Mouse (Mus musculus) heart, postnatal 0 days (tissue): Measurements from ENCODE around the gene Ticam1. TPM values are rescaled to one million over a fixed set of nuclear protein-coding genes. Genes with fewer than 3 reads are reported as not detected.

Experiments
- ATAC-seq: fragments of 200-750 bp; cut with Nextera tagmentation; 2 replicates; pipeline ENCODE4 v1.8.0; 2017; ENCODE audit warnings: low read depth, moderate number of reproducible peaks, moderate library complexity; ENCODE audit not compliant: insufficient read depth
- DNase-seq: peaks from one replicate; pipeline ENCODE4 v3.0.0-alpha.2; 2016; ENCODE audit warnings: low spot score
- H3K27ac ChIP-seq: fragments of 300-500 bp; sonication (generic); 2 replicates; pipeline ENCODE4 v1.5.1; 2014; ENCODE audit warnings: low read depth, mild to moderate bottlenecking
- H3K27me3 ChIP-seq: fragments of 300-500 bp; sonication (generic); 2 replicates; pipeline ENCODE4 v1.6.1; 2014; ENCODE audit warnings: low read length, mixed read lengths; ENCODE audit not compliant: control insufficient read depth, insufficient read depth
- H3K36me3 ChIP-seq: fragments of 300-500 bp; sonication (generic); replicated peaks from 2 replicates; pipeline ENCODE4 v1.6.1; 2014; ENCODE audit warnings: low read length, mixed read lengths; ENCODE audit not compliant: control insufficient read depth, insufficient read depth
- H3K4me1 ChIP-seq: fragments of 300-500 bp; sonication (generic); 2 replicates; pipeline ENCODE4 v1.6.1; 2014; ENCODE audit warnings: antibody characterized with exemption; ENCODE audit not compliant: control insufficient read depth, insufficient read depth
- H3K4me2 ChIP-seq: fragments of 300-500 bp; sonication (generic); 2 replicates; pipeline ENCODE4 v1.6.1; 2014; ENCODE audit warnings: low read depth, mild to moderate bottlenecking, low read length, moderate library complexity
- H3K4me3 ChIP-seq: fragments of 300-500 bp; sonication (generic); 2 replicates; pipeline ENCODE4 v1.5.1; 2014; ENCODE audit warnings: low read depth, low read length
- H3K9ac ChIP-seq: fragments of 300-500 bp; sonication (generic); replicated peaks from 2 replicates; pipeline ENCODE4 v1.6.1; 2014; ENCODE audit warnings: low read depth, low read length, mixed read lengths
- H3K9me3 ChIP-seq: fragments of 300-500 bp; sonication (generic); replicated peaks from 2 replicates; pipeline ENCODE4 v1.6.1; 2016; ENCODE audit warnings: low read length; ENCODE audit not compliant: control insufficient read depth
- CTCF ChIP-seq: IDR thresholded peaks from 2 replicates; pipeline ENCODE4 v1.5.1; 2016; ENCODE audit warnings: antibody characterized with exemption, control low read depth, low read depth
- EP300 ChIP-seq: IDR thresholded peaks from 2 replicates; pipeline ENCODE4 v1.6.1; 2016; ENCODE audit warnings: antibody characterized with exemption, low read depth
- WGBS: fragments of 180-500 bp; shearing (Covaris S2); extraction: QIAGEN DNeasy Blood & Tissue Kit; methylation state at CpG from one replicate; pipeline ENCODE4 v1.1.7; 2014; 5-methylcytosine and 5-hydroxymethylcytosine counted together
- polyA plus RNA-seq: library from polyadenylated mRNA; unstranded; fragments of >200 nt; fragmentation: Nextera tagmentation; extraction: Ambion mirVana; gene quantifications from 2 replicates; pipeline ENCODE4 v1.2.1, GENCODE M21; 2015
- total RNA-seq: library from RNA; depleted of rRNA; stranded (reverse); fragments of >200 nt; gene quantifications from 2 replicates; pipeline ENCODE4 v1.2.3, GENCODE M21; 2014; ENCODE audit warnings: low replicate concordance

Gene Ticam1
- total and polyA plus RNA-seq, 2 experiments from 2014 or later, result 4.4 to 13.8 TPM

DNA sequence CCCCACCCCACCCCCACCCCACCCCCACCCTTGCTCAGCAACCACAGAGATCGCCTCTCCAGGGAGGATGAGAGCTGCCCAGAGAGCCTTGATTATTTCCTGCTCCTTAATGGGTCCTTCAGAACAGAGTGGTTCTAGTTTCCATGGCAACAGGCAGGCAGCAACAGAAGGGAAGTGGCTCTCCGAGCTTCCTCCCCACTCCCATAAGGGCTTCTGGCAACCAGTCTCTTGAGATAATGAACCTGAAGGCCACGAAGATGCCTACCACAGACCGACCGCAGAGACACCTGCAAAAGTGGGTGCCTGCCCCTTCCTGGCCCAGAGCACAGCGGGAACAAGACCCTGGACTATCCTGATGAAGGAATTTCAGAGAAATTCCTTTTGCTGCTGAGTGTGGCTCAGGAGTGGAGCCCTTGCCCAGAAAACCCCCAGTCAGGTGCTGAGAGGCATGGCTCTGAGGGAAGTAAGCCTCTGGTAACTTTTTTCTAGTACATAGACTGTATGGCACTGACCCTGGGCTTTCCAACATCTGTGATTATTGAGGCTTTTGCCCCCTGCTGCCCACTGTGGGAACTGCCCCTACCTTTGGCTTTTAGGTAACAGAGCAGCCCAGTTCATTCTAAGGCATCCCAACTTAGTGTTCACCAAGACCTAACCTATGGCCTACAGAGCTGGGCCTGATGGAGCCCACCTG, 25.3 kb downstream of the Ticam1 start:
- peak; percentile 70 for TF ChIP-seq CTCF
- TF ChIP-seq EP300, result no peak
- Histone ChIP-seq H3K4me2 (peak overlapping the region; percentile 18; the same call in 1 of the 2 replicates), H3K9ac (no peak overlapping the region), H3K36me3 (no peaks in the 10 kb centered on the region), H3K4me3 (no peak overlapping the region), H3K27me3 (no peaks in the 10 kb centered on the region), H3K4me1 (no peaks in the 10 kb centered on the region), H3K9me3 (no peaks in the 10 kb centered on the region), H3K27ac (no peak overlapping the region; the same call in 1 of the 2 replicates)
- DNase-seq, result peak; percentile 33
- no peak for ATAC-seq
- WGBS, result 11% methylated on average over 6 of the region's 6 CpGs

DNA sequence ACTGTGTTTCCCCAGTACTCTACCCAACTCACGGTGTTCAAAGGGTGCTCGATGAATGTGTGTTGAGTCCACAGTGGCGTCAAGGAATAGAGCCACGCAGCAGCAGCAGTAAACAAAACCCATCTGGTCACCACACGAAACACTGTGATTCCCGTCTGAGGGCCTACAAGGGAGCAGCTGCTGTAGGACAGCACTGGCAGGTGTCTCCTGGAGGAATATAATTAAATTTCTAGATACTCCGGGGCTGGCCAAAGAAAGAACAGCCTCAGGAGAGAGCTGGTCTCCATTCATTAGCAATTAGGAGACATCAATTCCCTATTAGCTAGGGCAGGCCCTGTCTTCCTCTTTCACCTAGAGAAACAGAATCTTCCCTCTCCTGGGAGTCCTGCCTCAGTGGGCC, 31.0 kb downstream of the Ticam1 start:
- peaks cover 8% of the 10 kb centered on the region; the same call in 1 of the 2 replicates for H3K27me3 ChIP-seq
- H3K27ac ChIP-seq, result no peak overlapping the region
- H3K36me3 ChIP-seq, result no peaks in the 10 kb centered on the region
- H3K4me3 ChIP-seq, result no peak overlapping the region
- ATAC-seq (no peak), DNase-seq (no peak)
- no peak overlapping the region for H3K9ac ChIP-seq
- H3K9me3 ChIP-seq, result no peaks in the 10 kb centered on the region
- H3K4me2 ChIP-seq, result no peak overlapping the region
- TF ChIP-seq EP300 (no peak), CTCF (no peak)
- WGBS, result 67% methylated on average over 7 of the region's 7 CpGs
- no peaks in the 10 kb centered on the region for H3K4me1 ChIP-seq

DNA sequence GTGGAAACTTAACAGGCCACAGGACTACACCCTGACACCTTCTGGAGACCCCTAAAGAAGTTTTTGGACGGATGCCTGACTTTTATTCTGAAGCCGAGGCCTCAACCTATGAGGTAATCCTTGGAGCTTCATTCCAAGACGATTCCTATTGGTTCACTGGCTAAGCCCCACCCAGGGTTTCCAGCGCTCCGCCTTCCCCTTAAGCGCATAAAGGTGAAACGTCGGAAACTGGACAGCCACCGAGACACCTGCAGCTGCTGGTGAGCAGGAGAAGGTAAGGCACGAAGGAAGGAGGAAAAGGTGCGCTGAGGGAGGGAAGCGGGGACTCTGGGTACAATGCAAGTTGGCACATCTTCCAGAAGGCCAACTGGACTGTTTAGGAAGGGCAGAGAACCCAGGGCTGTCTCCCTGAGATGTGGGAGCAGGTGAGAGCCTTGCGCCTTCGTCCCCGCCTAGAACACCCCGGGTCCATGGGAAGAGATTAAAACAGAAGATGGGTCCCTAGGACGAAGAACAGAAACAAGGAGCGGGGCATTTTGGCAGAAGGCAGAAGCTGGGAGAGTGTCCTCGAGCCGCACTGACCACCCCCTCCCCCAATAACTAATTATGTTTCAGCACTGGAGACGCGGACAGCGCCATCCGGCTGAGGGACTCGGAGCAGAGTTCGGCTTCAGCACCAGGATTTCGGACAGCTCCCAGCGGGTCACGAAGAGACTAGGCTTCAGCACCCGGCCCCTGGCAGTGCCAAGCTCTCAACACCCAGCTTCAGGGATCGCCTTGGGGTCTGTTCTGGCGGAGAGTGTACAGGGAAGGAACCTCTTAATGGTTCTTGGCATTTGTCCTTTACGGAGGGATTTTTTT, 34.8 kb downstream of the Ticam1 start:
- TF ChIP-seq EP300 (no peak; the same call in 1 of the 2 replicates), CTCF (no peak)
- 1% methylated on average over 33 of the region's 33 CpGs for WGBS
- Histone ChIP-seq H3K4me3 (no peak overlapping the region), H3K27ac (no peak overlapping the region), H3K4me1 (no peaks in the 10 kb centered on the region), H3K4me2 (no peak overlapping the region), H3K36me3 (no peaks in the 10 kb centered on the region), H3K27me3 (peaks cover 8% of the 10 kb centered on the region; the same call in 1 of the 2 replicates), H3K9me3 (no peaks in the 10 kb centered on the region), H3K9ac (no peak overlapping the region)
- DNase-seq (peak; percentile 81), ATAC-seq (peak; percentile 75; the same call in 1 of the 2 replicates)

DNA sequence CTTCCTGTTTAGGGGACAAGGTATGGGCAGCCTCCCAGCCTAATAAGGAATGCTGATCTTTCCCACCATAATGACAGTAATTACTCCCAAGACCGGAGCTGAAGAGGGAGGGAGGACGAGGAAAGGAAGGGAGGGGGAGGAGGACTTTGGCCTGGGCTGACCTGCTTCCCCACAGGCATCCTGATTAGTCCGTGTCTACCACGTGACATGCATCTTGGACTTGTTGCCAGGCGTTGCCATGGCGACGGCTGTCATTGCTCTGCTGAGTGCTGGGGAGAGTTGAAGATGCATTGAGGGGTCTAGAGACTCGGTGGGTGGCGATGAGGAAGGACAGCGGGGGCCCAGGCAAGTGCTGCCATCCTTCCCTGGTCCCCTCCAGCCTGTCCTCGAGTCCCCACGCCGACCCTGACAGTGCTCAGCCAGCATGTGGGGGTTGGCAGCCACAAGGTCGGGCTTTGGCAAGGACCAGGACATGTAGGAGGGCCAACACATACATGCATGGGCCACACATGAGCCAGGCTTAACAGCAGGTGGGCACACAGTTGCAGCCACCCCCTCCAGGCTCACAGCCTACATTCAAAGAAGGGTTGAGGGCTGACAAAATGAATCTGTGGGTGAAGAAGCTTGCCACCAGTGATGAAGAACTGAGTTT, 42.6 kb downstream of the Ticam1 start:
- Histone ChIP-seq H3K36me3 (no peaks in the 10 kb centered on the region), H3K9ac (no peak overlapping the region), H3K9me3 (no peaks in the 10 kb centered on the region), H3K27ac (no peak overlapping the region), H3K4me1 (no peaks in the 10 kb centered on the region), H3K4me2 (no peak overlapping the region), H3K4me3 (no peak overlapping the region), H3K27me3 (no peaks in the 10 kb centered on the region)
- TF ChIP-seq CTCF (no peak), EP300 (no peak)
- peak; percentile 69; the same call in 1 of the 2 replicates for ATAC-seq
- 2% methylated on average over 14 of the region's 14 CpGs for WGBS
- peak; percentile 57 for DNase-seq

DNA sequence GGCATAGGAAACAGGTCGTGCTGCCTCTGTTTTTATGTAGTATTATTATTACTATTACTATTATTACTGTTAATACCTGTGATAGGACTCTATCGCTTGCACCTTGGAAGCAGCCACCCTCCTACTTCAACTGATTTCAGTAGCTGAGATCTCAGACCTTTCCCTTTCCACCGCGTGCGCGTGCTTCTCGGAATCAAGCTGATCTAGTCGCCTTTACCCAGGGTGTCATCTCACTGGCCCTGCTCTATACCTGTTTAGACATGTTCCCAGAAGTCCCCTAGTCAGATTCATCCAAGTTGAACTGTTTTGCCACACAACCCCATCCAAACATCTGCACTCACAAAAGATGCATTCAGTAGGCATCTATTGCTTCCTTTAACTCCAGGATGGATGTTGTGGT, 43.2 kb downstream of the Ticam1 start:
- 61% methylated on average over 8 of the region's 8 CpGs for WGBS

More for the DNA sequence above, 43.2 kb downstream of the Ticam1 start:
- Histone ChIP-seq H3K9me3 (no peaks in the 10 kb centered on the region), H3K4me3 (no peak overlapping the region), H3K27me3 (no peaks in the 10 kb centered on the region), H3K4me2 (no peak overlapping the region), H3K36me3 (no peaks in the 10 kb centered on the region), H3K9ac (no peak overlapping the region), H3K27ac (no peak overlapping the region), H3K4me1 (no peaks in the 10 kb centered on the region)
- TF ChIP-seq EP300 (no peak), CTCF (no peak)
- ATAC-seq (no peak), DNase-seq (no peak)
